Mouse (Mus musculus): ENCODE data around the gene Efr3b.
"Not testable (repeated sequence)": the region's sequence is repeated elsewhere in the genome, so short reads cannot be mapped to it uniquely, and the experiment has no call there.

Efr3b gene

GRCm38 (mm10) chr12:3981350-3982131, 57.2 kb downstream of the Efr3b start:
- peak; percentile 91 for DNase-seq (ENCODE audit: low read depth)

GRCm38 (mm10) chr12:3980991-3981349, 57.7 kb downstream of the Efr3b start:
- DNase-seq (ENCODE audit: low read depth), result no peak

GRCm38 (mm10) chr12:3973169-3973568, 65.5 kb downstream of the Efr3b start:
- DNase-seq (ENCODE audit: low read depth), result not testable (repeated sequence)

GRCm38 (mm10) chr12:3968380-3968779, 70.3 kb downstream of the Efr3b start:
- DNase-seq (ENCODE audit: low read depth), result no peak

- no peak for DNase-seq (ENCODE audit: low read depth)
Measured at GRCm38 (mm10) chr12:3967196-3967595, 71.5 kb downstream of the Efr3b start.

- DNase-seq (ENCODE audit: low read depth), result no peak
Measured at GRCm38 (mm10) chr12:3960553-3960952, 78.2 kb downstream of the Efr3b start.

GRCm38 (mm10) chr12:3959791-3960543, 78.7 kb downstream of the Efr3b start:
- peak; percentile 62 for DNase-seq (ENCODE audit: low read depth)

GRCm38 (mm10) chr12:3956351-3956750, 82.4 kb downstream of the Efr3b start:
- no peak for DNase-seq (ENCODE audit: low read depth)

GRCm38 (mm10) chr12:3955371-3955770, 83.3 kb downstream of the Efr3b start:
- peak; percentile 60 for DNase-seq (ENCODE audit: low read depth)

GRCm38 (mm10) chr12:3954651-3955050, 84.1 kb downstream of the Efr3b start, which contains the start of gene Pomc:
Gene Pomc, plus strand, starts transcription at chr12:3954951.
- no peak for DNase-seq (ENCODE audit: low read depth)

GRCm38 (mm10) chr12:3947503-3947902, 91.2 kb downstream of the Efr3b start:
- DNase-seq (ENCODE audit: low read depth), result no peak

- no peak for DNase-seq (ENCODE audit: low read depth)
Measured at GRCm38 (mm10) chr12:3944454-3945073, 94.2 kb downstream of the Efr3b start.

- DNase-seq (ENCODE audit: low read depth), result no peak
Measured at GRCm38 (mm10) chr12:3942026-3942425, 96.7 kb downstream of the Efr3b start.

GRCm38 (mm10) chr12:3930090-3930865, 108.4 kb downstream of the Efr3b start:
- not testable (repeated sequence) for DNase-seq (ENCODE audit: low read depth)

- DNase-seq (ENCODE audit: low read depth), result no peak
Measured at GRCm38 (mm10) chr12:3928841-3929240, 109.9 kb downstream of the Efr3b start.

GRCm38 (mm10) chr12:3926127-3926526, 112.6 kb downstream of the Efr3b start:
- peak; percentile 38 for DNase-seq (ENCODE audit: low read depth)

- DNase-seq (ENCODE audit: low read depth), result no peak
Measured at GRCm38 (mm10) chr12:3919423-3919822, 119.3 kb downstream of the Efr3b start.

GRCm38 (mm10) chr12:3918577-3918976, 120.1 kb downstream of the Efr3b start:
- DNase-seq (ENCODE audit: low read depth), result no peak

GRCm38 (mm10) chr12:3917668-3918341, 120.9 kb downstream of the Efr3b start:
- DNase-seq (ENCODE audit: low read depth), result no peak

GRCm38 (mm10) chr12:3915852-3916251, 122.9 kb downstream of the Efr3b start:
- no peak for DNase-seq (ENCODE audit: low read depth)

Measured in c-Kit-positive CD71-negative TER-119-negative erythroid progenitor cells, embryonic 14.5 days (primary cell).